Mouse (Mus musculus) limb, embryonic 15.5 days (tissue): ENCODE data around the gene Rnft2. TPM values are rescaled to one million over a fixed set of nuclear protein-coding genes. Genes with fewer than 3 reads are reported as not detected.
A peak's percentile ranks its signal among the peaks of the same experiment; 100 is the strongest.

Source experiments
- ATAC-seq: fragments of 200-750 bp; cut with Nextera tagmentation; 2 replicates; pipeline ENCODE4 v1.8.0; 2017; ENCODE audit warnings: low read depth, moderate TSS enrichment; ENCODE audit not compliant: insufficient number of reproducible peaks, low FRiP score, low TSS enrichment
- H3K27ac ChIP-seq: fragments of 300-500 bp; sonication (generic); 2 replicates; pipeline ENCODE4 v1.5.1; 2015; ENCODE audit warnings: moderate library complexity, mild to moderate bottlenecking, inconsistent platforms
- H3K27me3 ChIP-seq: fragments of 300-500 bp; sonication (generic); 2 replicates; pipeline ENCODE4 v1.6.1; 2015; ENCODE audit warnings: inconsistent platforms
- H3K36me3 ChIP-seq: fragments of 300-500 bp; sonication (generic); 2 replicates; pipeline ENCODE4 v1.6.1; 2015; ENCODE audit warnings: inconsistent platforms
- H3K4me1 ChIP-seq: fragments of 300-500 bp; sonication (generic); 2 replicates; pipeline ENCODE4 v1.6.1; 2015; ENCODE audit warnings: inconsistent platforms
- H3K4me2 ChIP-seq: fragments of 300-500 bp; sonication (generic); 2 replicates; pipeline ENCODE4 v1.6.1; 2015; ENCODE audit warnings: mild to moderate bottlenecking, inconsistent platforms
- H3K4me3 ChIP-seq: fragments of 300-500 bp; sonication (generic); 2 replicates; pipeline ENCODE4 v1.5.1; 2015; ENCODE audit warnings: mild to moderate bottlenecking, inconsistent platforms
- H3K9ac ChIP-seq: fragments of 300-500 bp; sonication (generic); 2 replicates; pipeline ENCODE4 v1.6.1; 2015; ENCODE audit warnings: inconsistent platforms
- H3K9me3 ChIP-seq: fragments of 300-500 bp; sonication (generic); 2 replicates; pipeline ENCODE4 v1.6.1; 2016; ENCODE audit warnings: inconsistent platforms
- WGBS: fragments of 180-500 bp; shearing (Covaris S2); methylation state at CpG from one replicate; pipeline ENCODE4 v1.1.7; 2015; 5-methylcytosine and 5-hydroxymethylcytosine counted together
- polyA plus RNA-seq: library from polyadenylated mRNA; unstranded; fragments of >200 nt; fragmentation: Nextera tagmentation; extraction: Ambion mirVana; gene quantifications from 2 replicates; pipeline ENCODE4 v1.2.1, GENCODE M21; 2015

The Rnft2 gene
- polyA plus RNA-seq, 1 experiment from 2014 or later: 2.9 TPM

- Histone ChIP-seq H3K4me1 (peaks cover 31% of the 10 kb centered on the region), H3K27me3 (peaks cover 84% of the 10 kb centered on the region), H3K9ac (0 out of 2 replicates have a peak overlapping the region, but pooled peaks have one; percentile 14), H3K4me3 (peak overlapping the region; percentile 54), H3K36me3 (no peaks in the 10 kb centered on the region), H3K9me3 (no peaks in the 10 kb centered on the region), H3K27ac (no peak overlapping the region), H3K4me2 (peak overlapping the region; percentile 99)
- no peak for ATAC-seq
- 2% methylated on average over 105 of the region's 117 CpGs for WGBS
Measured at GRCm38 (mm10) chr5:118169222-118170221, 75.4 kb downstream of the Rnft2 start.

GRCm38 (mm10) chr5:118167561-118167995, 77.3 kb downstream of the Rnft2 start:
- Histone ChIP-seq H3K4me3 (no peak overlapping the region), H3K27ac (no peak overlapping the region), H3K36me3 (no peaks in the 10 kb centered on the region), H3K4me2 (no peak overlapping the region), H3K4me1 (peaks cover 28% of the 10 kb centered on the region), H3K27me3 (peaks cover 82% of the 10 kb centered on the region), H3K9me3 (no peaks in the 10 kb centered on the region), H3K9ac (no peak overlapping the region)
- ATAC-seq: no peak
- WGBS: 63% methylated on average over 8 of the region's 8 CpGs

GRCm38 (mm10) chr5:118165462-118165861, 79.5 kb downstream of the Rnft2 start:
- H3K9ac ChIP-seq: no peak overlapping the region
- H3K36me3 ChIP-seq: no peaks in the 10 kb centered on the region
- H3K27me3 ChIP-seq: peaks cover 81% of the 10 kb centered on the region
- H3K27ac ChIP-seq: no peak overlapping the region
- H3K9me3 ChIP-seq: no peaks in the 10 kb centered on the region
- H3K4me1 ChIP-seq: peaks cover 13% of the 10 kb centered on the region
- no peak overlapping the region for H3K4me3 ChIP-seq
- no peak overlapping the region for H3K4me2 ChIP-seq
- no peak for ATAC-seq

- H3K27ac ChIP-seq: no peak within 1 kb of the TSS
- no peaks in the 10 kb centered on the region for H3K36me3 ChIP-seq
- H3K4me1 ChIP-seq: peaks cover 7% of the 10 kb centered on the region
- no peak within 1 kb of the TSS for H3K4me3 ChIP-seq
- WGBS: 58% methylated on average over 12 of the region's 12 CpGs
- ATAC-seq: no peak
- H3K9ac ChIP-seq: no peak within 1 kb of the TSS
- H3K27me3 ChIP-seq: peaks cover 76% of the 10 kb centered on the region
- H3K4me2 ChIP-seq: no peak within 1 kb of the TSS
- H3K9me3 ChIP-seq: no peaks in the 10 kb centered on the region
Measured at GRCm38 (mm10) chr5:118164581-118164980, 80.3 kb downstream of the Rnft2 start, which contains the start of gene Hrk. Gene Hrk (plus strand): TSS chr5:118164648.

GRCm38 (mm10) chr5:118160691-118161090, 84.2 kb downstream of the Rnft2 start:
- no peaks in the 10 kb centered on the region for H3K36me3 ChIP-seq
- H3K9ac ChIP-seq: no peak overlapping the region
- no peaks in the 10 kb centered on the region for H3K4me1 ChIP-seq
- peaks cover 43% of the 10 kb centered on the region for H3K27me3 ChIP-seq
- no peak for ATAC-seq
- H3K4me3 ChIP-seq: no peak overlapping the region
- no peak overlapping the region for H3K4me2 ChIP-seq
- H3K9me3 ChIP-seq: no peaks in the 10 kb centered on the region
- no peak overlapping the region for H3K27ac ChIP-seq
- WGBS: 39% methylated on average over 4 of the region's 4 CpGs

GRCm38 (mm10) chr5:118156976-118157375, 87.9 kb downstream of the Rnft2 start:
- no peak overlapping the region for H3K4me3 ChIP-seq

GRCm38 (mm10) chr5:118155565-118155947, 89.4 kb downstream of the Rnft2 start:
- Histone ChIP-seq H3K36me3 (peaks cover 12% of the 10 kb centered on the region), H3K4me3 (peak overlapping the region; percentile 95), H3K27me3 (peaks cover 4% of the 10 kb centered on the region), H3K4me2 (peak overlapping the region; percentile 56), H3K27ac (no peak overlapping the region), H3K4me1 (peaks cover 18% of the 10 kb centered on the region), H3K9ac (no peak overlapping the region), H3K9me3 (no peaks in the 10 kb centered on the region)
- ATAC-seq: no peak
- WGBS: 26% methylated on average over 9 of the region's 9 CpGs

More at GRCm38 (mm10) chr5:118156976-118157375, 87.9 kb downstream of the Rnft2 start:
- Histone ChIP-seq H3K27ac (no peak overlapping the region), H3K4me1 (peaks cover 18% of the 10 kb centered on the region), H3K36me3 (0 out of 2 replicates have a peak, but pooled peaks cover 4% of the 10 kb centered on the region), H3K27me3 (peaks cover 16% of the 10 kb centered on the region), H3K4me2 (no peak overlapping the region), H3K9me3 (no peaks in the 10 kb centered on the region), H3K9ac (no peak overlapping the region)
- ATAC-seq: no peak
- 53% methylated on average over 4 of the region's 4 CpGs for whole genome bisulfite sequencing

- Histone ChIP-seq H3K4me1 (peaks cover 18% of the 10 kb centered on the region), H3K9me3 (no peaks in the 10 kb centered on the region), H3K36me3 (peaks cover 12% of the 10 kb centered on the region), H3K27ac (peak within 1 kb of the TSS; percentile 64; the same call in 1 of the 2 replicates), H3K9ac (peak within 1 kb of the TSS; percentile 93), H3K4me3 (peak within 1 kb of the TSS; percentile 95), H3K4me2 (peak within 1 kb of the TSS; percentile 56), H3K27me3 (no peaks in the 10 kb centered on the region)
- ATAC-seq: 0 out of 2 replicates have a peak, but pooled peaks have one; percentile 45
- under 1% methylated on average over 67 of the region's 67 CpGs for WGBS
Measured at GRCm38 (mm10) chr5:118154839-118155564, 89.9 kb downstream of the Rnft2 start, which contains the start of gene Fbxw8. Gene Fbxw8 (minus strand): TSS chr5:118155464.

GRCm38 (mm10) chr5:118149711-118150110, 95.2 kb downstream of the Rnft2 start:
- peak; percentile 12; the same call in 1 of the 2 replicates for ATAC-seq
- Histone ChIP-seq H3K9me3 (no peaks in the 10 kb centered on the region), H3K4me1 (peaks cover 27% of the 10 kb centered on the region), H3K27ac (no peak overlapping the region), H3K36me3 (peaks cover 20% of the 10 kb centered on the region), H3K27me3 (no peaks in the 10 kb centered on the region), H3K9ac (no peak overlapping the region), H3K4me2 (no peak overlapping the region), H3K4me3 (no peak overlapping the region)
- 64% methylated on average over 3 of the region's 3 CpGs for WGBS

- peaks cover 23% of the 10 kb centered on the region for H3K36me3 ChIP-seq
- no peaks in the 10 kb centered on the region for H3K9me3 ChIP-seq
- WGBS: 79% methylated on average over 10 of the region's 10 CpGs
- H3K4me2 ChIP-seq: no peak overlapping the region
- H3K27me3 ChIP-seq: no peaks in the 10 kb centered on the region
- H3K9ac ChIP-seq: no peak overlapping the region
- H3K27ac ChIP-seq: no peak overlapping the region
- H3K4me3 ChIP-seq: no peak overlapping the region
- H3K4me1 ChIP-seq: peaks cover 11% of the 10 kb centered on the region
- ATAC-seq: no peak
Measured at GRCm38 (mm10) chr5:118147264-118147663, 97.7 kb downstream of the Rnft2 start.

- no peak overlapping the region for H3K4me2 ChIP-seq
- ATAC-seq: no peak
- no peak overlapping the region for H3K27ac ChIP-seq
- no peak overlapping the region for H3K4me3 ChIP-seq
- WGBS: 72% methylated on average over 15 of the region's 15 CpGs
- H3K27me3 ChIP-seq: no peaks in the 10 kb centered on the region
- H3K4me1 ChIP-seq: peaks cover 11% of the 10 kb centered on the region
- no peak overlapping the region for H3K9ac ChIP-seq
- H3K36me3 ChIP-seq: peaks cover 30% of the 10 kb centered on the region
- H3K9me3 ChIP-seq: no peaks in the 10 kb centered on the region
Measured at GRCm38 (mm10) chr5:118145999-118146679, 98.8 kb downstream of the Rnft2 start.
